Mouse (Mus musculus) kidney, adult 2 months (tissue): ENCODE data around the gene Polr2f.

Source experiments
- CTCF ChIP-seq: fragments of 200-500 bp; conservative IDR thresholded peaks from 2 replicates; pipeline ENCODE4 v1.5.1; 2011; ENCODE audit warnings: low read depth, mild to moderate bottlenecking, control low read depth, low read length, moderate library complexity, mixed read lengths; ENCODE audit not compliant: insufficient read depth, insufficient read length
- POLR2A ChIP-seq: fragments of 200-500 bp; IDR thresholded peaks from one replicate; pipeline ENCODE4 v1.6.1; 2011; ENCODE audit warnings: low read depth, low read length, control low read depth

- peak; percentile 80 for TF ChIP-seq CTCF
- TF ChIP-seq POLR2A, result no peak
Measured at GRCm38 (mm10) chr15:79093083-79093839, 47.5 kb upstream of the Polr2f start.
